Mouse (Mus musculus) hindbrain, embryonic 12.5 days (tissue): ENCODE measurements around the gene Egln1. TPM values are rescaled to one million over a fixed set of nuclear protein-coding genes. Genes with fewer than 3 reads are reported as not detected.

Experiments
- ATAC-seq: fragments of 200-750 bp; cut with Nextera tagmentation; 2 replicates; pipeline ENCODE4 v1.8.0; 2017; ENCODE audit warnings: moderate TSS enrichment; ENCODE audit not compliant: low FRiP score
- H3K27ac ChIP-seq: fragments of 300-500 bp; sonication (generic); 2 replicates; pipeline ENCODE4 v1.5.1; 2016; ENCODE audit warnings: mild to moderate bottlenecking
- H3K27me3 ChIP-seq: fragments of 300-500 bp; sonication (generic); 2 replicates; pipeline ENCODE4 v1.6.1; 2016; ENCODE audit warnings: mild to moderate bottlenecking
- H3K36me3 ChIP-seq: fragments of 300-500 bp; sonication (generic); 2 replicates; pipeline ENCODE4 v1.6.1; 2016; ENCODE audit warnings: mild to moderate bottlenecking
- H3K4me1 ChIP-seq: fragments of 300-500 bp; sonication (generic); 2 replicates; pipeline ENCODE4 v1.6.1; 2016
- H3K4me2 ChIP-seq: fragments of 300-500 bp; sonication (generic); replicated peaks from 2 replicates; pipeline ENCODE4 v1.6.1; 2016; ENCODE audit warnings: mild to moderate bottlenecking
- H3K4me3 ChIP-seq: fragments of 300-500 bp; sonication (generic); 2 replicates; pipeline ENCODE4 v1.5.1; 2016; ENCODE audit warnings: mild to moderate bottlenecking
- H3K9ac ChIP-seq: fragments of 300-500 bp; sonication (generic); 2 replicates; pipeline ENCODE4 v1.6.1; 2016; ENCODE audit warnings: mild to moderate bottlenecking, moderate library complexity
- H3K9me3 ChIP-seq: fragments of 300-500 bp; sonication (generic); replicated peaks from 2 replicates; pipeline ENCODE4 v1.6.1; 2016; ENCODE audit warnings: mild to moderate bottlenecking
- WGBS: fragments of 180-500 bp; shearing (Covaris S2); methylation state at CpG from one replicate; pipeline ENCODE4 v1.1.7; 2016; 5-methylcytosine and 5-hydroxymethylcytosine counted together
- polyA plus RNA-seq: library from polyadenylated mRNA; unstranded; fragments of >200 nt; fragmentation: Nextera tagmentation; extraction: Ambion mirVana; gene quantifications from 2 replicates; pipeline ENCODE4 v1.2.1, GENCODE M21; 2016

Gene Egln1
- 17.3 and 17.5 TPM in 2 replicates for polyA plus RNA-seq

DNA sequence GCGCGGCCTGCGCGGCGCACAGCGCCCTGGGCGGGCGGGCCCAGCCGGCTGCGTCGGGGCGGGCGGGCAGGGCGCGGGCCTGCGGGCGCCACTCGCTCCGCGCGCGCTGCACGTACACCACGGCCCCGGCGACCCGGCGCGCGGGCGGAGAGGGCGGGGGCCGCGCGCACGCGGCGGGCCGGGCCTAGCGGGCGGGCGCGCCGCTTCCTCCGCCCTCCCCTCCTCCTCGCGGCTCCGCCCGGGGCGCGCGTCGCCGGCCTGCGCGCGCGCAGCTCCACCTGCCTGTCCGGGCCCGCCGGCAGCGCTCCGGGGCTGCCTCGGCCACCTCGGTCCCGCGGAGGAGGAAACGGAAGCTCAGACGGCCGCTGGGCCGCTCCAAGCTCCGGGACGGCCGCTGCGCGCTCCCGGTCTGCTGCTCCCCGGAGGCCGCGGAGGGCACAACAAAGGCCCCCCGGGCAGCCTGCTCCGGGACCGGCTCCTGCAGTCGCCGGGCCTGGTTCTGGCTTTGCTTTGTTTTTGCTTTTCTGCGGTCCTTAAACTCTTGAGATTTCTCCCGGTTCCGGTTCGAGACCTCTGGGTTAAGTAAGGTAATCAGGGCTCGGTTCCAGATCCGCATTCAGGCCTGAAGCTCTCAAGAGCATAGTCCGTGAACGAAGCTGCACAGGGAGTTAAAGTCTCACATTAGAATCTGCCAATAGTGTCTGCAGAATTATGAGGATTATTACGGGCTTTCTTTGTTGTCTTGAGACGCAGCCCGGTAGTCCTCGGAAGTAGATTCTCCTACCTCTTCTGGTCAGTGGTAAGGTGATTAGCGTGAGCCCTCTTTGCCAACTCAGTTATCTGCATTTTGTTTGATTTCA lies at the start of gene Egln1:
Egln1 (minus strand) TSS at position 116 of the 860 bp plus-strand sequence.
- peak within 1 kb of the TSS; percentile 97 for H3K9ac ChIP-seq
- no peaks in the 10 kb centered on the region for H3K27me3 ChIP-seq
- H3K4me1 ChIP-seq, result peaks cover 43% of the 10 kb centered on the region
- peak; percentile 73 for ATAC-seq
- peak within 1 kb of the TSS; percentile 98 for H3K27ac ChIP-seq
- WGBS, result under 1% methylated on average over 53 of the region's 98 CpGs
- peak within 1 kb of the TSS; percentile 69 for H3K4me2 ChIP-seq
- H3K4me3 ChIP-seq, result peak within 1 kb of the TSS; percentile 86
- no peaks in the 10 kb centered on the region for H3K36me3 ChIP-seq
- no peaks in the 10 kb centered on the region for H3K9me3 ChIP-seq

GRCm38 (mm10) chr8:124995776-124996175 lies 46.7 kb upstream of the Egln1 start:
- Histone ChIP-seq H3K4me1 (no peaks in the 10 kb centered on the region), H3K27me3 (no peaks in the 10 kb centered on the region), H3K27ac (no peak overlapping the region), H3K9ac (no peak overlapping the region), H3K4me3 (no peak overlapping the region), H3K4me2 (no peak overlapping the region), H3K36me3 (no peaks in the 10 kb centered on the region), H3K9me3 (peaks cover 14% of the 10 kb centered on the region; the same call in 1 of the 2 replicates)
- no peak for ATAC-seq
- WGBS, result 80% methylated on average over 2 of the region's 2 CpGs

GRCm38 (mm10) chr8:124991668-124991926 lies 42.5 kb upstream of the Egln1 start:
- Histone ChIP-seq H3K36me3 (no peaks in the 10 kb centered on the region), H3K27me3 (no peaks in the 10 kb centered on the region), H3K9me3 (no peaks in the 10 kb centered on the region), H3K4me1 (no peaks in the 10 kb centered on the region), H3K4me2 (no peak overlapping the region), H3K9ac (no peak overlapping the region), H3K27ac (no peak overlapping the region), H3K4me3 (no peak overlapping the region)
- 29% methylated on average over 6 of the region's 6 CpGs for WGBS
- no peak for ATAC-seq

DNA sequence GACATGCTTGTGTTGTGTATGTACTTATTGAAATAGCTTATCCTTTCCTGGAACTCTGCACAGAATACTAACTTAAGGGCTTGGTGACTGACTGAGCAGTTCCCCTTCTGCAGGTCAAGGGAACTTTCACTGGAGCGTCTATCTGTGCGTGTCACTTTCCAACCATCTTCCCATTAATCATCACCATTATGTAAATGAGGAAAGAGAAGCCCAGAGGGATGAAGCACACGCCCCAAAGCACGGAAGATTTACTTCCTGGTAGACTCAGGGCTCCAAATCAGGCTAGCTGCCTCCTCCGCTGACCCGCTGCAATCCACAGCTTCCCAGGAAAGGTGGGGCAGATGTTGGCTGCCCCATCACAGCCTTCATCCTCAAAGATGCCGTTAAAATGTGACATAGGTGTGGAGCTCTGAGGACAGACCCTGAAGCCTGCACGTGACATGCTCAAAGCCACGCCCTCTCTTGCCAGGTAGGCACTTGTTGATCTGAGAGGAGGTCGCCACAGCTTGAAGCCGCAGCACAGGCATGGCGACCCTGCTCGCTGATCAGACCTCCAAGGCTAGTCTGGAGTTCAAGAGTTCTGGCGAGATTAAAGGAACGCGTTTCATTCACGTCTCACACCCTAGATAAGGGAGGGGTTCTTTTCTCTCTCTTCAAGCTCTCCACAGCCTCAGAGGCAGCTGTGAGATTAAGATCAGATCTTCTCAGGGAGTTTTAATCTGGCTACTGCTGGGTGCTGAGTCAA lies 42.0 kb upstream of the Egln1 start:
- Histone ChIP-seq H3K4me1 (no peaks in the 10 kb centered on the region), H3K27ac (no peak overlapping the region), H3K27me3 (peaks cover 5% of the 10 kb centered on the region), H3K4me3 (no peak overlapping the region), H3K9me3 (no peaks in the 10 kb centered on the region), H3K9ac (no peak overlapping the region), H3K36me3 (no peaks in the 10 kb centered on the region), H3K4me2 (peak overlapping the region; percentile 11; the same call in 1 of the 2 replicates)
- 23% methylated on average over 17 of the region's 17 CpGs for WGBS
- no peak for ATAC-seq

DNA sequence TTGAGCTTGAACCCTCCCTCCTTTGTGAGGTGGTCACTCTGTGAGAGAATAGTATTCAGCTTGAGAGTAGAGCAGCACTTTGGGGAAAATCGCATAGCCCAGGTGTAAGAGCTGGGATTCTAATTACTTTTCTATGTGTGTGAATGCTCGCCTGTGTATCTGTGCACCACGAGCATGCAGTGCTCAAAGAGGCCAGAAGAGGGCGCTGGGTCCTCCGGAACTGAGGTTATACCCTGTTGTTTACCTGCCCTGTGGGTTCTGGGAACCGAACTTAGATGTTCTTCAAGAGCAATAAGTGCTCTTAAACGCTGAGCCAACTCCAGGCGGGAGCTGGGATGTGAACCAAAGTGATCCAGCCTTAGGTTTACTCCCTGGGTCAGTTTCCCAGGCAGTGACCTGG lies 31.7 kb upstream of the Egln1 start:
- Histone ChIP-seq H3K9ac (no peak overlapping the region), H3K9me3 (0 out of 2 replicates have a peak, but pooled peaks cover 6% of the 10 kb centered on the region), H3K27me3 (0 out of 2 replicates have a peak, but pooled peaks cover 3% of the 10 kb centered on the region), H3K27ac (no peak overlapping the region), H3K4me2 (no peak overlapping the region), H3K36me3 (no peaks in the 10 kb centered on the region), H3K4me3 (no peak overlapping the region), H3K4me1 (no peaks in the 10 kb centered on the region)
- no peak for ATAC-seq
- 81% methylated on average over 8 of the region's 8 CpGs for WGBS

DNA sequence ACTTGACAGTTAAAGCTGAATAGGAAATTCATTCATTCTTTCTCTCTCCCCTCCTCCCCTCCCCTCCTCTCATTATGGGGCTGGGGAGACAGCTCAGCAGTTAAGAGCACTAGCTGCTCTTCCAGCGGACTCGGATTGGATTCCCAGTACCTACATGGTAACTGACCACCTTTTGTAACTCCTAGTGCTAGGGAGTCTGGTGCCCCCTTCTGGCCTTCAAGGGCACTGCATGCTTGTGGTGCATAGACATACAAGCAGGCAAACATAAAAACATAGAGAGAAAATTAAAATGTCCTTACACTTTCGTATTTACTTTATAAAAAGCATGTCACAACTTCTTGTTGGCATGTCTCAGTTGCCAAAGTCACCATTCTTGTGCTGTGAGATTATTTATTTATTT lies 30.9 kb upstream of the Egln1 start:
- Histone ChIP-seq H3K4me3 (no peak overlapping the region), H3K27me3 (0 out of 2 replicates have a peak, but pooled peaks cover 2% of the 10 kb centered on the region), H3K36me3 (no peaks in the 10 kb centered on the region), H3K4me2 (no peak overlapping the region), H3K9ac (no peak overlapping the region), H3K9me3 (0 out of 2 replicates have a peak, but pooled peaks cover 6% of the 10 kb centered on the region), H3K27ac (no peak overlapping the region), H3K4me1 (no peaks in the 10 kb centered on the region)
- no peak for ATAC-seq
- 91% methylated on average over 3 of the region's 3 CpGs for WGBS

DNA sequence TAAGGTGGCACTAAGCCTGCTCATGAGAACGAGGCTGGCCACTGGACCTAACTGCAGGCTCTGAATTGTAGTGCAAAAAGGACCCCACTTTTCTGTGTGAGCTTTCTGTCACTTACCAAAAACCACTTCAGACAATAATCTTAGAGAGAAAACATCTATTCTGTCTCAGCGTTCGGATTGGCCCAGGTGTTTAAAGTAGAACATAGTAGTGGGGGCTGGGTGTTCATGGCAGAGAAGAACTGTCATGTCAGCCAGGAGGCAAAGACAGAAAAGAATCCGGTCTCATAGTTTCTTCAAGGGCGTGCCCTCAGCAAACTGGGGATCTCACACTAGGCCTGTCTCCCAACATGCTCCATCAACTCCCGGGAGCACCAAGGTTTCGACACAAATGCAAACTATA lies 28.9 kb upstream of the Egln1 start:
- H3K27ac ChIP-seq, result no peak overlapping the region

DNA sequence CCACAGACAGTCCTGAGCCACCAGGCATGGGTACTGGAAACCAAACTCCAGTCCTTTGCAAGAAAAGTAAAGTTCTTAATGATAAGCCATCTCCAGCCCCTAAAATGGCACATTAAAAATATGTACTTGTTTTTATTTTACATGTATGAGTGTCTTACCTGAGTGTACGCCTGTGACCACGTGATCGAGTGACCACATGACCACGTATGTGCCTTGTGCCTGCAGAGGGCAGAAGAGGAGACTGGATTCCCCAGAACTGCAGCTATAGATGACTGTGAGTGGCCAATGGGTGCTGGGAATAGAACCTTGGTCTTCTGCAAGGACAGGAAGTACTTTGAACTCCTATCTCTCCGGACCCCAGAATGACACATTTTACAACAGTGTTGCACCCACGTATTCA lies 27.1 kb upstream of the Egln1 start:
- Histone ChIP-seq H3K36me3 (no peaks in the 10 kb centered on the region), H3K9me3 (0 out of 2 replicates have a peak, but pooled peaks cover 6% of the 10 kb centered on the region), H3K4me1 (no peaks in the 10 kb centered on the region), H3K4me2 (no peak overlapping the region), H3K27ac (no peak overlapping the region), H3K4me3 (no peak overlapping the region), H3K27me3 (no peaks in the 10 kb centered on the region), H3K9ac (no peak overlapping the region)
- ATAC-seq, result no peak
- 90% methylated on average over 6 of the region's 6 CpGs for WGBS

More for the DNA sequence above, 28.9 kb upstream of the Egln1 start:
- Histone ChIP-seq H3K4me3 (no peak overlapping the region), H3K4me2 (no peak overlapping the region), H3K27me3 (no peaks in the 10 kb centered on the region), H3K9me3 (0 out of 2 replicates have a peak, but pooled peaks cover 6% of the 10 kb centered on the region), H3K4me1 (no peaks in the 10 kb centered on the region), H3K36me3 (no peaks in the 10 kb centered on the region), H3K9ac (no peak overlapping the region)
- no peak for ATAC-seq
- WGBS, result 88% methylated on average over 7 of the region's 7 CpGs

DNA sequence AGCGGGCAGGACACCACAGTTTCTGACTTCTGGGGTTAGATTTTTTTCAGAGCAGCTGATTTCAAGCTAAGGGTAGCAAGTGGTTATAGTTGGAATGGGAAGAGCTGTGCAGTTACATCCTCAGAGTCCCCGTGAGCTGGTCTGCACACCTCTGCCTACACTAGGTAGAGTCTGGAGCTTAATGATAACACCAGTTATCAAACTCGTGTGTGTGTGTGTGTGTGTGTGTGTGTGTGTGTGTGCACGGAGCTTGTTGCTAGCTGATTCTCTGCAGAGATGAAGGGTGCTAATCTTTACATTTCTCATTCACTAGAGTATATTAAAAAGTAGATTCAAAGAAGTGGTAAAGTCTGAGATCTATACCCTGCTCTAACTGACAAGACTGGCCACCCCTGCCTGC lies 25.1 kb upstream of the Egln1 start:
- Histone ChIP-seq H3K27me3 (no peaks in the 10 kb centered on the region), H3K9me3 (no peaks in the 10 kb centered on the region), H3K9ac (no peak overlapping the region), H3K4me1 (no peaks in the 10 kb centered on the region), H3K4me3 (no peak overlapping the region), H3K36me3 (no peaks in the 10 kb centered on the region), H3K27ac (no peak overlapping the region), H3K4me2 (no peak overlapping the region)
- WGBS, result 83% methylated on average over 4 of the region's 4 CpGs
- no peak for ATAC-seq

GRCm38 (mm10) chr8:124973221-124973620 lies 24.1 kb upstream of the Egln1 start:
- no peaks in the 10 kb centered on the region for H3K36me3 ChIP-seq
- H3K27me3 ChIP-seq, result no peaks in the 10 kb centered on the region
- WGBS, result 86% methylated on average over 8 of the region's 8 CpGs
- H3K4me2 ChIP-seq, result no peak overlapping the region
- no peak for ATAC-seq
- no peak overlapping the region for H3K9ac ChIP-seq
- no peak overlapping the region for H3K4me3 ChIP-seq
- no peaks in the 10 kb centered on the region for H3K4me1 ChIP-seq
- H3K9me3 ChIP-seq, result no peaks in the 10 kb centered on the region
- no peak overlapping the region for H3K27ac ChIP-seq

GRCm38 (mm10) chr8:124970312-124970933 lies 21.3 kb upstream of the Egln1 start:
- H3K4me1 ChIP-seq, result no peaks in the 10 kb centered on the region
- no peak overlapping the region for H3K9ac ChIP-seq
- H3K4me2 ChIP-seq, result no peak overlapping the region
- H3K27ac ChIP-seq, result no peak overlapping the region
- H3K36me3 ChIP-seq, result no peaks in the 10 kb centered on the region
- no peaks in the 10 kb centered on the region for H3K9me3 ChIP-seq
- H3K4me3 ChIP-seq, result no peak overlapping the region
- no peak for ATAC-seq
- no peaks in the 10 kb centered on the region for H3K27me3 ChIP-seq
- 83% methylated on average over 6 of the region's 6 CpGs for WGBS

- 95% methylated on average over 8 of the region's 8 CpGs for WGBS
- no peak for ATAC-seq
- Histone ChIP-seq H3K9ac (no peak overlapping the region), H3K4me1 (0 out of 2 replicates have a peak, but pooled peaks cover 3% of the 10 kb centered on the region), H3K4me3 (no peak overlapping the region), H3K27ac (no peak overlapping the region), H3K27me3 (no peaks in the 10 kb centered on the region), H3K9me3 (no peaks in the 10 kb centered on the region), H3K36me3 (no peaks in the 10 kb centered on the region), H3K4me2 (no peak overlapping the region)
Measured at GRCm38 (mm10) chr8:124964966-124965365, 15.8 kb upstream of the Egln1 start.
